Mouse (Mus musculus): ENCODE data around the gene Spice1. TPM values are rescaled to one million over a fixed set of nuclear protein-coding genes. Genes with fewer than 3 reads are reported as not detected.

The Spice1 gene
- polyA plus RNA-seq, 1 experiment from 2014 or later, result 7.9 TPM

DNA sequence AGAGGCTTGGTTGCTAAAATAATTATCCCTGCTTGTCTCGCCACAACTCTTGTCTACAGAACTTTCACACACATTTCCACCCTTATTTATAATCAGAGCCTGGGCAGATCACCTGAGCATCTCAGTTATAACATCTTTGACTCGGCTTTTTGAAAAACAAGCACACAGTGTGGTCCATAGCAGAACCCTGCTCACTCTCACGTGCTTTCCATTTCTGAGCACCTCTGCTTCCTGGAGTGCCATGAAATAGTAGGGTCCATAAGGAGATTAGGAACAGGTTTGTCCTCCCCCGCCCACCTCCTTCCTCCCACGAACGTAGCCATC lies 15.3 kb upstream of the Spice1 start:
- H3K9ac ChIP-seq (ENCODE audit: low read length), result peak overlapping the region; percentile 74
- DNase-seq (ENCODE audit: low spot score), result peak; percentile 55
- no peaks in the 10 kb centered on the region for H3K36me3 ChIP-seq (ENCODE audit: control insufficient read depth, insufficient read depth, low read length)
- peak overlapping the region; percentile 99 for H3K4me2 ChIP-seq (replicated peaks; ENCODE audit: low read depth)
- peak overlapping the region; percentile 64 for H3K4me3 ChIP-seq (ENCODE audit: low read depth, low read length)
- no peaks in the 10 kb centered on the region for H3K27me3 ChIP-seq (ENCODE audit: control insufficient read depth, insufficient read depth, low read length)
- WGBS, result 20% methylated on average over 6 of the region's 6 CpGs
- TF ChIP-seq CTCF (IDR thresholded peaks at IDR 0.05; ENCODE audit: low read depth), result no peak
- TF ChIP-seq EP300 (optimal IDR thresholded peaks at IDR 0.05), result no peak
- ATAC-seq (ENCODE audit: low FRiP score, low TSS enrichment), result no peak
- no peaks in the 10 kb centered on the region for H3K4me1 ChIP-seq (replicated peaks; ENCODE audit: control insufficient read depth, insufficient read depth)
- peak overlapping the region; percentile 91; the same call in 1 of the 2 replicates for H3K27ac ChIP-seq (replicated peaks)
- H3K9me3 ChIP-seq (ENCODE audit: control insufficient read depth, low read length), result no peaks in the 10 kb centered on the region

GRCm38 (mm10) chr16:44331995-44332860 lies 14.7 kb upstream of the Spice1 start:
- Histone ChIP-seq H3K27ac (replicated peaks) (peak overlapping the region; percentile 91), H3K9me3 (ENCODE audit: control insufficient read depth, low read length) (no peaks in the 10 kb centered on the region), H3K27me3 (ENCODE audit: control insufficient read depth, insufficient read depth, low read length) (no peaks in the 10 kb centered on the region), H3K4me2 (replicated peaks; ENCODE audit: low read depth) (peak overlapping the region; percentile 99), H3K4me1 (replicated peaks; ENCODE audit: control insufficient read depth, insufficient read depth) (no peaks in the 10 kb centered on the region), H3K9ac (ENCODE audit: low read length) (peak overlapping the region; percentile 74), H3K36me3 (ENCODE audit: control insufficient read depth, insufficient read depth, low read length) (no peaks in the 10 kb centered on the region), H3K4me3 (ENCODE audit: low read depth, low read length) (peak overlapping the region; percentile 64)
- TF ChIP-seq CTCF (IDR thresholded peaks at IDR 0.05; ENCODE audit: low read depth) (no peak), EP300 (optimal IDR thresholded peaks at IDR 0.05) (no peak)
- 3% methylated on average over 58 of the region's 60 CpGs for WGBS
- no peak; the same call in 1 of the 2 replicates for ATAC-seq (ENCODE audit: low FRiP score, low TSS enrichment)
- peak; percentile 46 for DNase-seq (ENCODE audit: low spot score)

GRCm38 (mm10) chr16:44332861-44333284 lies 14.0 kb upstream of the Spice1 start, which contains the start of gene Sidt1:
TSS of gene Sidt1 (minus strand) at chr16:44333196.
- Histone ChIP-seq H3K9ac (ENCODE audit: low read length) (peak within 1 kb of the TSS; percentile 74), H3K4me3 (ENCODE audit: low read depth, low read length) (peak within 1 kb of the TSS; percentile 64), H3K27me3 (ENCODE audit: control insufficient read depth, insufficient read depth, low read length) (no peaks in the 10 kb centered on the region), H3K27ac (replicated peaks) (peak within 1 kb of the TSS; percentile 91), H3K4me1 (replicated peaks; ENCODE audit: control insufficient read depth, insufficient read depth) (no peaks in the 10 kb centered on the region), H3K9me3 (ENCODE audit: control insufficient read depth, low read length) (no peaks in the 10 kb centered on the region), H3K4me2 (replicated peaks; ENCODE audit: low read depth) (peak within 1 kb of the TSS; percentile 99), H3K36me3 (ENCODE audit: control insufficient read depth, insufficient read depth, low read length) (no peaks in the 10 kb centered on the region)
- ATAC-seq (ENCODE audit: low FRiP score, low TSS enrichment), result peak; percentile 82
- WGBS, result 3% methylated on average over 15 of the region's 15 CpGs
- TF ChIP-seq EP300 (optimal IDR thresholded peaks at IDR 0.05) (no peak), CTCF (IDR thresholded peaks at IDR 0.05; ENCODE audit: low read depth) (no peak)
- DNase-seq (ENCODE audit: low spot score), result peak; percentile 74

DNA sequence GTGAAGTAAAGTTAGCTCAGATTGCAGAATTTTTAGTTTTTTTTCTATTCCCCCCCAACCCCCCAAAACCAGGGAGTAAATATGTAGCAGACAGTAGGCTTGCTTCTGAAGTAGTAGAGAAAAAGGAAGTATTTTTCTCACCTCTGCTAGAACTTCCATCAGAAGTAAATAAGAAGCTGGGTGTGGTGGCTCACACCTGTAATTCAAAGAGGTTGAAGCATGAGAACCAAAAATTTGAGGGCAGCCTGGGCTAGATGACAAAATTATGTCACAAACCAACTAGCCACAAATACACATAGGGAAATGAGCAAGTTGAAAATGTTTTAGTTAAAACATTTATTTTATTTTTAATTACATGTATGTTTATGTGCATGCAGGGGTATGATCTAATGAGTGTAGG lies 9.4 kb upstream of the Spice1 start:
- Histone ChIP-seq H3K4me1 (replicated peaks; ENCODE audit: control insufficient read depth, insufficient read depth) (no peaks in the 10 kb centered on the region), H3K27me3 (ENCODE audit: control insufficient read depth, insufficient read depth, low read length) (no peaks in the 10 kb centered on the region), H3K9me3 (ENCODE audit: control insufficient read depth, low read length) (no peaks in the 10 kb centered on the region), H3K9ac (ENCODE audit: low read length) (no peak overlapping the region), H3K4me2 (replicated peaks; ENCODE audit: low read depth) (no peak overlapping the region), H3K27ac (replicated peaks) (no peak overlapping the region), H3K4me3 (ENCODE audit: low read depth, low read length) (no peak overlapping the region), H3K36me3 (ENCODE audit: control insufficient read depth, insufficient read depth, low read length) (no peaks in the 10 kb centered on the region)
- DNase-seq (ENCODE audit: low spot score) (no peak), ATAC-seq (ENCODE audit: low FRiP score, low TSS enrichment) (no peak)
- TF ChIP-seq CTCF (IDR thresholded peaks at IDR 0.05; ENCODE audit: low read depth) (no peak), EP300 (optimal IDR thresholded peaks at IDR 0.05) (no peak)

GRCm38 (mm10) chr16:44349801-44350397 lies 3.0 kb downstream of the Spice1 start:
- 86% methylated on average over 4 of the region's 4 CpGs for whole genome bisulfite sequencing
- no peak for TF ChIP-seq EP300 (optimal IDR thresholded peaks at IDR 0.05)
- no peak for TF ChIP-seq CTCF (IDR thresholded peaks at IDR 0.05; ENCODE audit: low read depth)
- Histone ChIP-seq H3K36me3 (ENCODE audit: control insufficient read depth, insufficient read depth, low read length) (no peaks in the 10 kb centered on the region), H3K9me3 (ENCODE audit: control insufficient read depth, low read length) (no peaks in the 10 kb centered on the region), H3K4me2 (replicated peaks; ENCODE audit: low read depth) (no peak overlapping the region), H3K9ac (ENCODE audit: low read length) (no peak overlapping the region), H3K4me1 (replicated peaks; ENCODE audit: control insufficient read depth, insufficient read depth) (no peaks in the 10 kb centered on the region), H3K27me3 (ENCODE audit: control insufficient read depth, insufficient read depth, low read length) (no peaks in the 10 kb centered on the region), H3K27ac (replicated peaks) (no peak overlapping the region), H3K4me3 (ENCODE audit: low read depth, low read length) (no peak overlapping the region)
- DNase-seq (ENCODE audit: low spot score) (no peak), ATAC-seq (ENCODE audit: low FRiP score, low TSS enrichment) (no peak)

GRCm38 (mm10) chr16:44356291-44356690 lies 9.4 kb downstream of the Spice1 start:
- H3K9ac ChIP-seq (ENCODE audit: low read length), result no peak overlapping the region
- H3K9me3 ChIP-seq (ENCODE audit: control insufficient read depth, low read length), result no peaks in the 10 kb centered on the region
- WGBS, result 62% methylated on average over 7 of the region's 7 CpGs
- no peaks in the 10 kb centered on the region for H3K27me3 ChIP-seq (ENCODE audit: control insufficient read depth, insufficient read depth, low read length)
- no peaks in the 10 kb centered on the region for H3K36me3 ChIP-seq (ENCODE audit: control insufficient read depth, insufficient read depth, low read length)
- TF ChIP-seq CTCF (IDR thresholded peaks at IDR 0.05; ENCODE audit: low read depth), result no peak
- TF ChIP-seq EP300 (optimal IDR thresholded peaks at IDR 0.05), result no peak
- no peak overlapping the region for H3K27ac ChIP-seq (replicated peaks)
- no peak overlapping the region for H3K4me3 ChIP-seq (ENCODE audit: low read depth, low read length)
- no peak for DNase-seq (ENCODE audit: low spot score)
- no peak for ATAC-seq (ENCODE audit: low FRiP score, low TSS enrichment)
- H3K4me1 ChIP-seq (replicated peaks; ENCODE audit: control insufficient read depth, insufficient read depth), result no peaks in the 10 kb centered on the region
- no peak overlapping the region for H3K4me2 ChIP-seq (replicated peaks; ENCODE audit: low read depth)

Data from stomach, postnatal 0 days (tissue).